Mouse (Mus musculus) midbrain, embryonic 10.5 days (tissue): ENCODE measurements around the gene Olfr1371. TPM values are rescaled to one million over a fixed set of nuclear protein-coding genes. Genes with fewer than 3 reads are reported as not detected.
A peak's percentile ranks its signal among the peaks of the same experiment; 100 is the strongest.
"Not testable (repeated sequence)": the region's sequence is repeated elsewhere in the genome, so short reads cannot be mapped to it uniquely, and the experiment has no call there.

Source experiments
- DNase-seq: peaks from one replicate; pipeline ENCODE4 v3.0.0-alpha.2; 2017; ENCODE audit warnings: low spot score
- H3K27ac ChIP-seq: fragments of 300-500 bp; sonication (generic); replicated peaks from 2 replicates; pipeline ENCODE4 v1.5.1; 2016; ENCODE audit warnings: mild to moderate bottlenecking
- H3K27me3 ChIP-seq: fragments of 300-500 bp; sonication (generic); 2 replicates; pipeline ENCODE4 v1.6.1; 2016; ENCODE audit warnings: low read depth, mild to moderate bottlenecking; ENCODE audit not compliant: poor library complexity, severe bottlenecking
- H3K36me3 ChIP-seq: fragments of 300-500 bp; sonication (generic); 2 replicates; pipeline ENCODE4 v1.6.1; 2016; ENCODE audit warnings: mild to moderate bottlenecking, moderate library complexity
- H3K4me1 ChIP-seq: fragments of 300-500 bp; sonication (generic); 2 replicates; pipeline ENCODE4 v1.6.1; 2016
- H3K4me3 ChIP-seq: fragments of 300-500 bp; sonication (generic); 2 replicates; pipeline ENCODE4 v1.5.1; 2016; ENCODE audit warnings: mild to moderate bottlenecking, moderate library complexity
- H3K9me3 ChIP-seq: fragments of 300-500 bp; sonication (generic); replicated peaks from 2 replicates; pipeline ENCODE4 v1.6.1; 2016; ENCODE audit warnings: mild to moderate bottlenecking
- WGBS: fragments of 180-500 bp; shearing (Covaris S2); methylation state at CpG from one replicate; pipeline ENCODE4 v1.1.7; 2016; 5-methylcytosine and 5-hydroxymethylcytosine counted together
- polyA plus RNA-seq: library from polyadenylated mRNA; unstranded; fragments of >200 nt; fragmentation: Nextera tagmentation; extraction: Ambion mirVana; gene quantifications from 2 replicates; pipeline ENCODE4 v1.2.1, GENCODE M21; 2016

Gene Olfr1371
- polyA plus RNA-seq, 1 experiment from 2014 or later, result not detected

DNA sequence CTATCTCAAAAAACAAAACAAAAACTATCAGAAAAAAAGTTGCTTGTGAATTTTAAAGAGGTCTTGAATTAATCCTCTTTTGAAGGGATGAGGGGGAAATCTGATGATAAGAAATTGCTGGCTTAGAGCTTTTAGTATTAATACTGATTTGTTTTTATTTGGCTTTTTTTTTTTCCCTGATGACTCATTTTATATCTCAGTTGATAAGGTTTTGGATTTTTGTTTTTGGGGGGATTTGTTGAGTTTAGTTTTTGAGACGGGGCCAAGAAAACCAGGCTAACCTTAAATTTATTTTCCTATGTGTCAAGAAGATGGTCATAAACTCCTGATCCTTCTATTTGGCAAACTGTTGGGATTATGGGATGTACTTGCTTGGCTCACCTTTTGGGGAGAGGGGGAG, 20.1 kb upstream of the Olfr1371 start:
- H3K36me3 ChIP-seq, result peaks cover 42% of the 10 kb centered on the region
- no peak for DNase-seq
- no peak overlapping the region for H3K27ac ChIP-seq
- no peaks in the 10 kb centered on the region for H3K9me3 ChIP-seq
- H3K27me3 ChIP-seq, result no peaks in the 10 kb centered on the region
- peaks cover 32% of the 10 kb centered on the region for H3K4me1 ChIP-seq
- H3K4me3 ChIP-seq, result peak overlapping the region; percentile 98; the same call in 1 of the 2 replicates
- 90% methylated on average over 1 of the region's 1 CpGs for WGBS

GRCm38 (mm10) chr11:52233043-52233653, 19.4 kb upstream of the Olfr1371 start:
- DNase-seq, result no peak
- peaks cover 32% of the 10 kb centered on the region for H3K4me1 ChIP-seq

DNA sequence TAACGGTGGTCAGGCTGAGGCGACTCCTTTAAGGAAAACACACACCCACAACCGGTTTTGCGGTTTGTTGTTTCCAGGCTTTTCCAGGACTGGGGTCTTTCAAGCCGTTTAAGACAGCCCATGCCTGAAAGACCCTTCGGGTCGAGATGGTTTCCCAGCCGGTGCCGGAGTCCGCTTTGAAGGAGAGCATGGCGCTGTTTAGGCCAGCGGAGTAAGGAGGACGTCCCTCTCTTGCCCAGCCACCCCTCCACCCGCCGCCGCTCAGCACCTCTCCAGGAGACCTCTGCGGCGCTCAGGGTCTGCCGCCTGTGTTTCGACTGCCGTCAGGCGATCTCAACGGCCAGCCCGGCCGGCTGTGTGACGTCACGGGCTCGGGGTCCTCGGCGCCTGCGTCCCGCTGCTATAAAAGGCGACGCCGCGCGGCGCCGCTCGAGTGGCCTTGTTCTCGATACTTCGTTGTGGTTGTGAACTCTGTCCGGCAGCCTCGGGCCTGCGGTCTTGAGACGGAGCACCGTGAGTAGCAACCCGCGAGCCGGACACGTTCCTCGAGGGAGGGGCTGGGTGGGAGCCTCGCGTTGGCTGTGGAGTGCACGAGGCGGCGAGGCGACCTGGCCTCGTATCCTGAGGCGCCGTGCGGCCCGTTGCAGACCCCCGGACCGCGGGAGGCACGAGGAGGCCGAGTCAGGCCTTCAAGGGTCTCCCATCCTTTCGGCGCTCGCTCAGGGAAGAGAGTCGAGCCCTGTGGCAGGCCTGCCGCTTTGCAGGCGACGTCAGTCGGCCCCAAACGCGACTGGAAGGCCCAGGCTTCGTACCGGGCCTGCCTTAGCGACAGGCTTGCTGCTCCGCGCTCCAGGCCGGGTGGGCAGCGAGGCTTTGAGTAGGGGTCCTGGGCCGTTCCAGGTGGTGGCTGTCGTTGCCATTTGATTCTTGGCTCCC, 18.1 kb upstream of the Olfr1371 start, which contains the start of gene Skp1a:
Skp1a (plus strand) TSS at position 390 of the 936 bp plus-strand sequence.
- Histone ChIP-seq H3K9me3 (no peaks in the 10 kb centered on the region), H3K27ac (peak within 1 kb of the TSS; percentile 100), H3K4me3 (peak within 1 kb of the TSS; percentile 98), H3K36me3 (peaks cover 21% of the 10 kb centered on the region), H3K4me1 (peaks cover 32% of the 10 kb centered on the region), H3K27me3 (no peaks in the 10 kb centered on the region)
- DNase-seq, result peak; percentile 93
- under 1% methylated on average over 87 of the region's 87 CpGs for WGBS

More at GRCm38 (mm10) chr11:52233043-52233653, 19.4 kb upstream of the Olfr1371 start:
- 41% methylated on average over 3 of the region's 3 CpGs for WGBS
- Histone ChIP-seq H3K4me3 (peak overlapping the region; percentile 98), H3K27me3 (no peaks in the 10 kb centered on the region), H3K9me3 (no peaks in the 10 kb centered on the region), H3K36me3 (peaks cover 34% of the 10 kb centered on the region), H3K27ac (no peak overlapping the region)

DNA sequence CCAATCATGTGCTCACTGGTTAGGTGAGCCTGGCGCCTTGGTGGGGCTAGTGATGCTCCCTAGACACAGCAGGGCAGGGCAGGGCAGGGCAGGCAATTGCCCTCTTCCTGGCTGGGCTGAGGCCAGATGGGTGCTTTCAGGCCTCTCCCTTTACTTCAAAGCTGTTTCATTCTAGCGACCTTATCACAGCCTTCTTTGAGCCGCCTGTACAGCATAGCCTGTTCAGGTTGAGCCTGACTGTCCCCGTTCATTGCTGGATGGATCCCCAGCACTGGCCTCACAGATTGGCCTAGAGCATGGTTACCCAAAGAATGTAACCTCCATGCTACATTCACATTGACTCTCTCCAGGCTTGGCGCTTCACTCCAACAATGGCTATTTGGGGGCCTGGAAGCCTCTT, 16.9 kb upstream of the Olfr1371 start:
- H3K4me1 ChIP-seq, result peaks cover 32% of the 10 kb centered on the region
- H3K9me3 ChIP-seq, result no peaks in the 10 kb centered on the region
- peak overlapping the region; percentile 98 for H3K4me3 ChIP-seq
- DNase-seq, result no peak
- H3K27me3 ChIP-seq, result no peaks in the 10 kb centered on the region
- H3K36me3 ChIP-seq, result peaks cover 10% of the 10 kb centered on the region
- H3K27ac ChIP-seq, result peak overlapping the region; percentile 100
- WGBS, result 64% methylated on average over 5 of the region's 5 CpGs

GRCm38 (mm10) chr11:52228722-52229448, 15.1 kb upstream of the Olfr1371 start:
- Histone ChIP-seq H3K4me3 (no peak overlapping the region), H3K9me3 (no peaks in the 10 kb centered on the region), H3K36me3 (no peaks in the 10 kb centered on the region), H3K4me1 (peaks cover 23% of the 10 kb centered on the region), H3K27ac (no peak overlapping the region), H3K27me3 (0 out of 2 replicates have a peak, but pooled peaks cover 6% of the 10 kb centered on the region)
- 89% methylated on average over 7 of the region's 7 CpGs for WGBS
- no peak for DNase-seq

GRCm38 (mm10) chr11:52227466-52228226, 13.9 kb upstream of the Olfr1371 start:
- 86% methylated on average over 13 of the region's 13 CpGs for WGBS
- Histone ChIP-seq H3K9me3 (no peaks in the 10 kb centered on the region), H3K36me3 (no peaks in the 10 kb centered on the region), H3K27ac (no peak overlapping the region), H3K4me1 (peaks cover 10% of the 10 kb centered on the region), H3K27me3 (0 out of 2 replicates have a peak, but pooled peaks cover 9% of the 10 kb centered on the region), H3K4me3 (no peak overlapping the region)
- no peak for DNase-seq

GRCm38 (mm10) chr11:52227053-52227452, 13.3 kb upstream of the Olfr1371 start:
- Histone ChIP-seq H3K27me3 (0 out of 2 replicates have a peak, but pooled peaks cover 9% of the 10 kb centered on the region), H3K4me1 (peaks cover 9% of the 10 kb centered on the region), H3K36me3 (no peaks in the 10 kb centered on the region), H3K4me3 (no peak overlapping the region), H3K9me3 (no peaks in the 10 kb centered on the region), H3K27ac (no peak overlapping the region)
- DNase-seq, result no peak
- WGBS, result 65% methylated on average over 3 of the region's 3 CpGs

DNA sequence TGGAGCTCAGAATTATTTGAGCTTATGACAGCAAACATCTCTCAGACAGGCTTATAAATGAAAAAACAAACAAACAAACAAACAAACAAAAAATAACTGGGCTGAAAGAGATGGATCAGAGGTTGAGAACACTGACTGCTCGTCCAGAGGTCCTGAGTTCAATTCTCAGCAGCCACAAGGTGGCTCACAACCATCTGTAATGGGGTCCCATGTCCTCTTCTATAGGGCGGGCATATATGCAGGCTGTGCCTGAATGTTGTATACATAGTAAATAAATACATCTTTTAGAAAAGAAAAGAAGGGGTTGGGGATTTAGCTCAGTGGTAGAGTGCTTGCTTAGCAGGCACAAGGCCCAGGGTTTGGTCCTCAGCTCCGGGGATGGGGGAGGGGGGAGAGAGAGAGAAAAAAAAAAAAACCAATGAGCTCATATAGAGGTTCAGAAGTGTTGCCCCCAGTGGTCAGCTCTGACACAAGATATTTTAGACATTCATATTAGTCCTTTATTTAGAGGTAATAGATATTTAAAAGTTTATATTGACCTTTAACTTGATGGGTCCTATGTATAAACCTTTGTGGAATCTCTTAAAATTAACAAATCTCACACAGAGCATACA, 12.3 kb upstream of the Olfr1371 start:
- H3K9me3 ChIP-seq, result no peaks in the 10 kb centered on the region
- no peak overlapping the region for H3K27ac ChIP-seq
- no peak for DNase-seq
- no peak overlapping the region for H3K4me3 ChIP-seq
- peaks cover 7% of the 10 kb centered on the region for H3K4me1 ChIP-seq
- WGBS, result 77% methylated on average over 3 of the region's 3 CpGs
- 0 out of 2 replicates have a peak, but pooled peaks cover 9% of the 10 kb centered on the region for H3K27me3 ChIP-seq
- H3K36me3 ChIP-seq, result no peaks in the 10 kb centered on the region

- Histone ChIP-seq H3K4me1 (peaks cover 4% of the 10 kb centered on the region; the same call in 1 of the 2 replicates), H3K4me3 (no peak overlapping the region), H3K36me3 (no peaks in the 10 kb centered on the region), H3K9me3 (no peaks in the 10 kb centered on the region), H3K27ac (no peak overlapping the region), H3K27me3 (0 out of 2 replicates have a peak, but pooled peaks cover 9% of the 10 kb centered on the region)
- 20% methylated on average over 19 of the region's 19 CpGs for WGBS
- DNase-seq, result no peak
Observed at GRCm38 (mm10) chr11:52223968-52224682, 10.3 kb upstream of the Olfr1371 start.

DNA sequence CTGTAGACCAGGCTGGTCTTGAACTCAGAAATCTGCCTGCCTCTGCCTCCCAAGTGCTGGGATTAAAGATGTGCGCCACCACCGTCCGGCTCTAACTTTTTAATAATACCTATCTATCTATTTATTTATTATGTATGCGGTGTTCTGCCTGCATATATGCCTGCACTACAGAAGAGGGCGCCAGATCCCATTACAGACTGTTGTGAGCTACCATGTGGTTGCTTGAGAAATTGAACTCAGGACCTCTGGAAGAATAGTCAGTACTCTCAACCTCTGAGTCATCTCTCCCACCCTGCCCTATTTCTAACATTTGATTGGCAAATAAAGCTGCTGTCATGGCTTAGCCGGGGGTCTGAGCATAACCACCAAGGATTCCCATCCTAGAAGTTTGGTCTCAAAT, 9.1 kb upstream of the Olfr1371 start:
- no peaks in the 10 kb centered on the region for H3K36me3 ChIP-seq
- peaks cover 4% of the 10 kb centered on the region; the same call in 1 of the 2 replicates for H3K4me1 ChIP-seq
- H3K27ac ChIP-seq, result no peak overlapping the region
- no peak overlapping the region for H3K4me3 ChIP-seq
- 76% methylated on average over 6 of the region's 6 CpGs for WGBS
- no peak for DNase-seq
- H3K9me3 ChIP-seq, result no peaks in the 10 kb centered on the region
- H3K27me3 ChIP-seq, result 0 out of 2 replicates have a peak, but pooled peaks cover 9% of the 10 kb centered on the region

- H3K9me3 ChIP-seq, DNase-seq, H3K4me1 ChIP-seq, H3K27ac ChIP-seq, H3K27me3 ChIP-seq, H3K4me3 ChIP-seq, H3K36me3 ChIP-seq: not testable (repeated sequence)
- WGBS, result 88% methylated on average over 6 of the region's 6 CpGs
Observed at GRCm38 (mm10) chr11:52221921-52222320, 8.1 kb upstream of the Olfr1371 start.
